Mouse (Mus musculus) G1E-ER4 (cell line): Measurements from ENCODE around the gene Sec23b. TPM values are rescaled to one million over a fixed set of nuclear protein-coding genes. Genes with fewer than 3 reads are reported as not detected.

Experiments used
- GATA1 ChIP-seq: IDR thresholded peaks from one replicate; pipeline ENCODE4 v1.8.0; 2012; ENCODE audit warnings: low read length, inconsistent platforms
- polyA plus RNA-seq: library from polyadenylated mRNA; stranded (reverse); fragments of >175 nt; gene quantifications from 2 replicates; pipeline ENCODE4 v1.2.3, GENCODE M21; 2012

Sec23b gene
- polyA plus RNA-seq, 1 experiment = 7.5 TPM

- no peak for TF ChIP-seq GATA1
Measured at GRCm38 (mm10) chr2:144640101-144640500, 84.1 kb downstream of the Sec23b start.

Other genes starting within 250 kb of the Sec23b start
- not detected in 2 replicates for gene Ovol2, start 224.1 kb upstream of the Sec23b start, polyA plus RNA-seq
- gene Kat14, start 187.2 kb upstream of the Sec23b start, polyA plus RNA-seq = 14.7 and 22.7 TPM in 2 replicates
- 27.9 TPM in 1 of 2 replicates, not detected in the other for gene Pet117, start 187.2 kb upstream of the Sec23b start, polyA plus RNA-seq
- gene Dzank1, start 28.8 kb upstream of the Sec23b start, polyA plus RNA-seq = not detected in 2 replicates
- gene Polr3f, start 28.5 kb upstream of the Sec23b start, polyA plus RNA-seq = 16.7 and 18.9 TPM in 2 replicates
- 1.2 and 1.4 TPM in 2 replicates for gene Rbbp9, start 5.4 kb upstream of the Sec23b start, polyA plus RNA-seq
- 1.7 and 2.4 TPM in 2 replicates for gene Smim26, start 37.8 kb downstream of the Sec23b start, polyA plus RNA-seq
- 15.0 and 24.3 TPM in 2 replicates for gene Dtd1, start 43.7 kb downstream of the Sec23b start, polyA plus RNA-seq